Mouse (Mus musculus) hindbrain, embryonic 15.5 days (tissue): ENCODE results near the gene Sult4a1. TPM values are rescaled to one million over a fixed set of nuclear protein-coding genes. Genes with fewer than 3 reads are reported as not detected.

Experiments used
- ATAC-seq: fragments of 200-750 bp; cut with Nextera tagmentation; 2 replicates; pipeline ENCODE4 v1.8.0; 2017; ENCODE audit warnings: low read depth, moderate number of reproducible peaks, moderate TSS enrichment; ENCODE audit not compliant: low FRiP score
- H3K27ac ChIP-seq: fragments of 300-500 bp; sonication (generic); replicated peaks from 2 replicates; pipeline ENCODE4 v1.5.1; 2015; ENCODE audit warnings: mild to moderate bottlenecking, inconsistent platforms
- H3K27me3 ChIP-seq: fragments of 300-500 bp; sonication (generic); 2 replicates; pipeline ENCODE4 v1.6.1; 2015; ENCODE audit warnings: control low read depth, inconsistent platforms
- H3K36me3 ChIP-seq: fragments of 300-500 bp; sonication (generic); 2 replicates; pipeline ENCODE4 v1.6.1; 2015; ENCODE audit warnings: control low read depth, inconsistent platforms
- H3K4me1 ChIP-seq: fragments of 300-500 bp; sonication (generic); replicated peaks from 2 replicates; pipeline ENCODE4 v1.6.1; 2015; ENCODE audit warnings: control low read depth, inconsistent platforms
- H3K4me2 ChIP-seq: fragments of 300-500 bp; sonication (generic); 2 replicates; pipeline ENCODE4 v1.6.1; 2015; ENCODE audit warnings: moderate library complexity, mild to moderate bottlenecking, inconsistent platforms
- H3K4me3 ChIP-seq: fragments of 300-500 bp; sonication (generic); 2 replicates; pipeline ENCODE4 v1.5.1; 2015; ENCODE audit warnings: mild to moderate bottlenecking, inconsistent platforms
- H3K9ac ChIP-seq: fragments of 300-500 bp; sonication (generic); 2 replicates; pipeline ENCODE4 v1.6.1; 2015; ENCODE audit warnings: inconsistent platforms
- H3K9me3 ChIP-seq: fragments of 300-500 bp; sonication (generic); 2 replicates; pipeline ENCODE4 v1.6.1; 2016; ENCODE audit warnings: control low read depth, inconsistent platforms
- WGBS: fragments of 180-500 bp; shearing (Covaris S2); methylation state at CpG from one replicate; pipeline ENCODE4 v1.1.7; 2015; 5-methylcytosine and 5-hydroxymethylcytosine counted together
- polyA plus RNA-seq: library from polyadenylated mRNA; unstranded; fragments of >200 nt; fragmentation: Nextera tagmentation; extraction: Ambion mirVana; gene quantifications from 2 replicates; pipeline ENCODE4 v1.2.1, GENCODE M21; 2015

The Sult4a1 gene
- 109 and 120 TPM in 2 replicates for polyA plus RNA-seq

- H3K36me3 ChIP-seq, result no peaks in the 10 kb centered on the region
- H3K9me3 ChIP-seq, result no peaks in the 10 kb centered on the region
- ATAC-seq, result peak; percentile 78
- peak within 1 kb of the TSS; percentile 74 for H3K9ac ChIP-seq
- H3K4me1 ChIP-seq, result peaks cover 42% of the 10 kb centered on the region
- H3K4me3 ChIP-seq, result peak within 1 kb of the TSS; percentile 79
- WGBS, result 1% methylated on average over 75 of the region's 77 CpGs
- 0 out of 2 replicates have a peak, but pooled peaks cover 4% of the 10 kb centered on the region for H3K27me3 ChIP-seq
- peak within 1 kb of the TSS; percentile 60 for H3K4me2 ChIP-seq
- peak within 1 kb of the TSS; percentile 60 for H3K27ac ChIP-seq
Observed at GRCm38 (mm10) chr15:84105105-84105923, at the start of gene Sult4a1. TSS of gene Sult4a1 (minus strand) at chr15:84105754.

- H3K9me3 ChIP-seq, result no peaks in the 10 kb centered on the region
- no peaks in the 10 kb centered on the region for H3K36me3 ChIP-seq
- 0 out of 2 replicates have a peak, but pooled peaks cover 3% of the 10 kb centered on the region for H3K4me1 ChIP-seq
- H3K9ac ChIP-seq, result no peak overlapping the region
- 0 out of 2 replicates have a peak overlapping the region, but pooled peaks have one; percentile 7 for H3K27ac ChIP-seq
- no peak overlapping the region for H3K4me3 ChIP-seq
- no peaks in the 10 kb centered on the region for H3K27me3 ChIP-seq
- 66% methylated on average over 5 of the region's 5 CpGs for WGBS
- H3K4me2 ChIP-seq, result no peak overlapping the region
- ATAC-seq, result no peak
Observed at GRCm38 (mm10) chr15:84140929-84141328, 35.4 kb upstream of the Sult4a1 start.

GRCm38 (mm10) chr15:84140109-84140508 lies 34.6 kb upstream of the Sult4a1 start:
- H3K9me3 ChIP-seq, result no peaks in the 10 kb centered on the region
- no peaks in the 10 kb centered on the region for H3K27me3 ChIP-seq
- no peak for ATAC-seq
- no peaks in the 10 kb centered on the region for H3K36me3 ChIP-seq
- 0 out of 2 replicates have a peak, but pooled peaks cover 3% of the 10 kb centered on the region for H3K4me1 ChIP-seq
- WGBS, result 55% methylated on average over 3 of the region's 3 CpGs
- H3K4me3 ChIP-seq, result no peak overlapping the region
- no peak overlapping the region for H3K4me2 ChIP-seq
- H3K27ac ChIP-seq, result 0 out of 2 replicates have a peak overlapping the region, but pooled peaks have one; percentile 7
- no peak overlapping the region for H3K9ac ChIP-seq

GRCm38 (mm10) chr15:84139592-84140005 lies 34.0 kb upstream of the Sult4a1 start:
- Histone ChIP-seq H3K36me3 (no peaks in the 10 kb centered on the region), H3K9ac (no peak overlapping the region), H3K27ac (no peak overlapping the region), H3K4me1 (0 out of 2 replicates have a peak, but pooled peaks cover 3% of the 10 kb centered on the region), H3K9me3 (no peaks in the 10 kb centered on the region), H3K4me3 (no peak overlapping the region), H3K27me3 (no peaks in the 10 kb centered on the region), H3K4me2 (no peak overlapping the region)
- ATAC-seq, result no peak
- 86% methylated on average over 5 of the region's 5 CpGs for WGBS

- no peaks in the 10 kb centered on the region for H3K36me3 ChIP-seq
- 0 out of 2 replicates have a peak, but pooled peaks cover 3% of the 10 kb centered on the region for H3K4me1 ChIP-seq
- no peaks in the 10 kb centered on the region for H3K9me3 ChIP-seq
- H3K4me3 ChIP-seq, result no peak overlapping the region
- H3K27me3 ChIP-seq, result no peaks in the 10 kb centered on the region
- 16% methylated on average over 12 of the region's 12 CpGs for WGBS
- no peak overlapping the region for H3K9ac ChIP-seq
- no peak for ATAC-seq
- H3K4me2 ChIP-seq, result no peak overlapping the region
- no peak overlapping the region for H3K27ac ChIP-seq
Observed at GRCm38 (mm10) chr15:84136473-84137415, 31.2 kb upstream of the Sult4a1 start.

- no peaks in the 10 kb centered on the region for H3K9me3 ChIP-seq
- no peak overlapping the region for H3K9ac ChIP-seq
- WGBS, result 88% methylated on average over 5 of the region's 5 CpGs
- H3K27ac ChIP-seq, result no peak overlapping the region
- H3K4me2 ChIP-seq, result no peak overlapping the region
- no peaks in the 10 kb centered on the region for H3K27me3 ChIP-seq
- no peak overlapping the region for H3K4me3 ChIP-seq
- no peak for ATAC-seq
- 0 out of 2 replicates have a peak, but pooled peaks cover 3% of the 10 kb centered on the region for H3K4me1 ChIP-seq
- no peaks in the 10 kb centered on the region for H3K36me3 ChIP-seq
Observed at GRCm38 (mm10) chr15:84135472-84135871, 29.9 kb upstream of the Sult4a1 start.

- no peak for ATAC-seq
- no peaks in the 10 kb centered on the region for H3K36me3 ChIP-seq
- no peak overlapping the region for H3K9ac ChIP-seq
- no peak overlapping the region for H3K27ac ChIP-seq
- H3K4me1 ChIP-seq, result 0 out of 2 replicates have a peak, but pooled peaks cover 3% of the 10 kb centered on the region
- WGBS, result 74% methylated on average over 4 of the region's 4 CpGs
- no peaks in the 10 kb centered on the region for H3K9me3 ChIP-seq
- H3K4me3 ChIP-seq, result no peak overlapping the region
- H3K27me3 ChIP-seq, result no peaks in the 10 kb centered on the region
- H3K4me2 ChIP-seq, result no peak overlapping the region
Observed at GRCm38 (mm10) chr15:84133440-84133839, 27.9 kb upstream of the Sult4a1 start.

- ATAC-seq, result no peak
- 97% methylated on average over 7 of the region's 7 CpGs for WGBS
Observed at GRCm38 (mm10) chr15:84131971-84132370, 26.4 kb upstream of the Sult4a1 start.

GRCm38 (mm10) chr15:84131096-84131786 lies 25.7 kb upstream of the Sult4a1 start:
- H3K9me3 ChIP-seq, result no peaks in the 10 kb centered on the region
- ATAC-seq, result no peak
- WGBS, result 62% methylated on average over 16 of the region's 16 CpGs
- H3K4me3 ChIP-seq, result no peak overlapping the region
- H3K36me3 ChIP-seq, result no peaks in the 10 kb centered on the region
- no peaks in the 10 kb centered on the region for H3K4me1 ChIP-seq
- no peak overlapping the region for H3K9ac ChIP-seq
- no peaks in the 10 kb centered on the region for H3K27me3 ChIP-seq
- no peak overlapping the region for H3K4me2 ChIP-seq
- H3K27ac ChIP-seq, result no peak overlapping the region

More at GRCm38 (mm10) chr15:84131971-84132370, 26.4 kb upstream of the Sult4a1 start:
- H3K27ac ChIP-seq, result no peak overlapping the region
- H3K36me3 ChIP-seq, result no peaks in the 10 kb centered on the region
- no peaks in the 10 kb centered on the region for H3K9me3 ChIP-seq
- H3K27me3 ChIP-seq, result no peaks in the 10 kb centered on the region
- no peak overlapping the region for H3K4me2 ChIP-seq
- H3K9ac ChIP-seq, result no peak overlapping the region
- H3K4me3 ChIP-seq, result no peak overlapping the region
- 0 out of 2 replicates have a peak, but pooled peaks cover 3% of the 10 kb centered on the region for H3K4me1 ChIP-seq

GRCm38 (mm10) chr15:84126871-84127270 lies 21.3 kb upstream of the Sult4a1 start:
- no peak overlapping the region for H3K4me3 ChIP-seq
- H3K9ac ChIP-seq, result no peak overlapping the region
- WGBS, result 40% methylated on average over 5 of the region's 5 CpGs
- H3K9me3 ChIP-seq, result no peaks in the 10 kb centered on the region
- no peaks in the 10 kb centered on the region for H3K36me3 ChIP-seq
- H3K4me2 ChIP-seq, result no peak overlapping the region
- no peaks in the 10 kb centered on the region for H3K27me3 ChIP-seq
- H3K27ac ChIP-seq, result no peak overlapping the region
- ATAC-seq, result no peak
- H3K4me1 ChIP-seq, result no peaks in the 10 kb centered on the region

- no peak overlapping the region for H3K27ac ChIP-seq
- H3K9me3 ChIP-seq, result no peaks in the 10 kb centered on the region
- H3K36me3 ChIP-seq, result no peaks in the 10 kb centered on the region
- H3K4me1 ChIP-seq, result no peaks in the 10 kb centered on the region
- H3K27me3 ChIP-seq, result no peaks in the 10 kb centered on the region
- no peak for ATAC-seq
- H3K9ac ChIP-seq, result no peak overlapping the region
- H3K4me3 ChIP-seq, result no peak overlapping the region
- H3K4me2 ChIP-seq, result no peak overlapping the region
- 80% methylated on average over 4 of the region's 4 CpGs for WGBS
Observed at GRCm38 (mm10) chr15:84126447-84126846, 20.9 kb upstream of the Sult4a1 start.
